Mouse (Mus musculus): Measurements from ENCODE around the gene Gpi1.

- TF ChIP-seq CHD2 (IDR thresholded peaks at IDR 0.05; ENCODE audit: low read depth, low read length) = no peak
- TF ChIP-seq ZNF384 (IDR thresholded peaks at IDR 0.05; ENCODE audit: low read depth, low read length) = no peak
These were observed 21.9 kb upstream of the Gpi1 start for GRCm38 (mm10) chr7:34252030-34252429.
